ENCODE assay signal across 37 mouse cellular contexts in the genomic region with DNA sequence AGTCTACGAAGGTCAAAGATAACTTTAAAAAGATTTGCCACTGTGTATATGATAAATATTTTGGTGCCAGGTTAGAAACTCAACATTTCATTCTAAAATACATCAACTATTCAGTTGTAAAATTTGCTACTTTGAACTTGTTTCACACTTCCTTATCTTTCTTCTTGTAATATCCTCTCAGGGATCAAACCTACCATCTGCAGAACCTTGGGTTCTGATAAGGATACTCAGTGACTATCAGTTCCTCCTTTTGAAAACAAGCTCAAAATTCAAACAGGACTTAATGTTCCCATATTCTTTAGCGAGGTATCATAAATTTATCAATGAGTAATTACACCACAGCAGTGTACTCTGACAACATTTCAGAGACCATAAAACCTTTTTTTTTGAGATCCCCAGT. TPM values are rescaled to one million over a fixed set of nuclear protein-coding genes. Genes with fewer than 3 reads are reported as not detected.
"Had no signal": no experiment of that assay in that cellular context is flagged by ENCODE, and none has a peak within 500 bp of the region (broad histone marks: within the 10 kb centered on the region; RNA-seq: fewer than 3 reads in every experiment).

No protein-coding gene starts in this region.

- H3K4me3 ChIP-seq: gastrocnemius, adult 2 months; heart, adult 2 months; heart, embryonic 13.5 days; heart, embryonic 15.5 days; hindbrain, embryonic 13.5 days; hindbrain, embryonic 15.5 days; layer of hippocampus, adult 2 months; left cerebral cortex, adult 2 months; limb, embryonic 10.5 days; limb, embryonic 12.5 days; liver, embryonic 13.5 days; liver, embryonic 15.5 days had no signal

- H3K4me2 ChIP-seq: heart, embryonic 11.5 days; heart, embryonic 13.5 days; heart, embryonic 15.5 days; hindbrain, embryonic 13.5 days; hindbrain, embryonic 15.5 days; limb, embryonic 12.5 days; liver, embryonic 11.5 days; liver, embryonic 13.5 days; liver, embryonic 15.5 days had no signal

- H3K4me1 ChIP-seq: heart, embryonic 13.5 days; heart, embryonic 15.5 days; hindbrain, embryonic 13.5 days; hindbrain, embryonic 15.5 days; limb, embryonic 10.5 days; limb, embryonic 12.5 days; liver, embryonic 13.5 days; liver, embryonic 15.5 days had no signal

- H3K27ac ChIP-seq: gastrocnemius, adult 2 months; heart, adult 2 months; heart, embryonic 13.5 days; heart, embryonic 15.5 days; hindbrain, embryonic 13.5 days; hindbrain, embryonic 15.5 days; hindbrain, postnatal 0 days; layer of hippocampus, adult 2 months; left cerebral cortex, adult 2 months; limb, embryonic 10.5 days; limb, embryonic 12.5 days; liver, embryonic 13.5 days; liver, embryonic 15.5 days had no signal

- H3K36me3 ChIP-seq: heart, embryonic 13.5 days; heart, embryonic 15.5 days; hindbrain, embryonic 13.5 days; hindbrain, embryonic 15.5 days; limb, embryonic 10.5 days; limb, embryonic 12.5 days; liver, embryonic 13.5 days; liver, embryonic 15.5 days had no signal

- DNase-seq: gastrocnemius, adult 2 months; gastrocnemius, postnatal 10 days; gastrocnemius, postnatal 36 days; heart, adult 11 months; heart, adult 2 months; heart, postnatal 14 days; heart, postnatal 36 days; kidney, adult 18-20 months; kidney, adult 8-10 months; kidney, postnatal 10 days; kidney, postnatal 25 days; kidney, postnatal 4 days; liver; liver, embryonic 13.5 days had no signal

- ATAC-seq: hindbrain, postnatal 0 days had no signal

- H3K9ac ChIP-seq: heart, embryonic 13.5 days; heart, embryonic 15.5 days; hindbrain, embryonic 13.5 days; hindbrain, embryonic 15.5 days; limb, embryonic 12.5 days; liver, embryonic 13.5 days; liver, embryonic 15.5 days had no signal

- H3K27me3 ChIP-seq: heart, embryonic 13.5 days; heart, embryonic 15.5 days; hindbrain, embryonic 13.5 days; hindbrain, embryonic 15.5 days; limb, embryonic 12.5 days; liver, embryonic 13.5 days; liver, embryonic 15.5 days had no signal

- H3K9me3 ChIP-seq: heart, embryonic 13.5 days; heart, embryonic 15.5 days; hindbrain, embryonic 13.5 days; hindbrain, embryonic 15.5 days; limb, embryonic 10.5 days; limb, embryonic 12.5 days; liver, embryonic 13.5 days; liver, embryonic 15.5 days had no signal

RNA-seq across cellular contexts. Expression of a gene that starts 30.6 kb away (rescaled TPM):
- total RNA-seq: gastrocnemius, adult 2 months; gastrocnemius, postnatal 10 days; gastrocnemius, postnatal 36 days; heart, adult 2 months; heart, postnatal 14 days; heart, postnatal 36 days; hematopoietic stem cell, adult 5-6 weeks; hindbrain, postnatal 0 days; layer of hippocampus, adult 2 months; layer of hippocampus, postnatal 10 days; layer of hippocampus, postnatal 25 days; left cerebral cortex, adult 2 months; left cerebral cortex, postnatal 14 days; left cerebral cortex, postnatal 36 days had no signal
- polyA plus RNA-seq: gonadal fat pad, adult 2 months; heart, embryonic 13.5 days; heart, embryonic 15.5 days; heart, postnatal 0 days; hindbrain, embryonic 11.5 days; hindbrain, embryonic 13.5 days; hindbrain, embryonic 15.5 days; intestine, embryonic 14.5 days; kidney, embryonic 14.5 days; kidney, embryonic 16.5 days; limb, embryonic 10.5 days; limb, embryonic 12.5 days; liver, embryonic 11.5 days; liver, embryonic 13.5 days; liver, embryonic 15.5 days had no signal

RNA-seq across cellular contexts. Expression of a gene that starts 38.8 kb away (rescaled TPM):
- total RNA-seq: gastrocnemius, adult 2 months; gastrocnemius, postnatal 10 days; gastrocnemius, postnatal 36 days; heart, adult 2 months; heart, postnatal 14 days; heart, postnatal 36 days; hematopoietic stem cell, adult 5-6 weeks; hindbrain, postnatal 0 days; layer of hippocampus, adult 2 months; layer of hippocampus, postnatal 10 days; layer of hippocampus, postnatal 25 days; left cerebral cortex, adult 2 months; left cerebral cortex, postnatal 14 days; left cerebral cortex, postnatal 36 days had no signal
- polyA plus RNA-seq: gonadal fat pad, adult 2 months; heart, adult 2 months; heart, embryonic 11.5 days; heart, embryonic 13.5 days; heart, embryonic 15.5 days; heart, postnatal 0 days; hindbrain, embryonic 11.5 days; hindbrain, embryonic 13.5 days; hindbrain, embryonic 15.5 days; hindbrain, postnatal 0 days; intestine, embryonic 14.5 days; kidney, embryonic 14.5 days; kidney, embryonic 16.5 days; limb, embryonic 10.5 days; limb, embryonic 12.5 days; liver, embryonic 11.5 days; liver, embryonic 13.5 days; liver, embryonic 15.5 days had no signal
